Mouse (Mus musculus) lung, postnatal 10 days (tissue): ENCODE measurements at regions not wholly inside any gene's neighbourhood (a gene's known extent, or its start where the extent isn't known, plus 50 kb on each side); places are given as distances from the start of the nearest gene placed in this dataset.
"Not testable (repeated sequence)": the region's sequence is repeated elsewhere in the genome, so short reads cannot be mapped to it uniquely, and the experiment has no call there.

ENCODE experiments used
- DNase-seq: peaks from one replicate; pipeline ENCODE4 v3.0.0; 2021

- no peak for DNase-seq
These were observed 345.0 kb upstream of the Irak1bp1 start for GRCm38 (mm10) chr9:82484341-82484740.

GRCm38 (mm10) chr9:82493440-82493839 lies 335.9 kb upstream of the Irak1bp1 start:
- DNase-seq: no peak

- no peak for DNase-seq
These were observed 319.3 kb upstream of the Irak1bp1 start for GRCm38 (mm10) chr9:82510014-82510413.

GRCm38 (mm10) chr9:82518993-82519392 lies 310.3 kb upstream of the Irak1bp1 start:
- DNase-seq: no peak

- DNase-seq: no peak
These were observed 301.4 kb upstream of the Irak1bp1 start for GRCm38 (mm10) chr9:82527867-82528385.

GRCm38 (mm10) chr9:82552726-82553125 lies 276.6 kb upstream of the Irak1bp1 start:
- no peak for DNase-seq

- no peak for DNase-seq
These were observed 276.1 kb upstream of the Irak1bp1 start for GRCm38 (mm10) chr9:82553213-82553612.

- DNase-seq: no peak
These were observed 266.5 kb upstream of the Irak1bp1 start for GRCm38 (mm10) chr9:82562551-82563465.

- DNase-seq: no peak
These were observed 247.8 kb upstream of the Irak1bp1 start for GRCm38 (mm10) chr9:82581373-82582018.

- no peak for DNase-seq
These were observed 220.2 kb upstream of the Irak1bp1 start for GRCm38 (mm10) chr9:82609111-82609510.

GRCm38 (mm10) chr9:82609946-82610345 lies 219.4 kb upstream of the Irak1bp1 start:
- no peak for DNase-seq

GRCm38 (mm10) chr9:82612526-82612925 lies 216.8 kb upstream of the Irak1bp1 start:
- DNase-seq: no peak

- no peak for DNase-seq
These were observed 196.9 kb upstream of the Irak1bp1 start for GRCm38 (mm10) chr9:82632411-82632810.

- no peak for DNase-seq
These were observed 189.1 kb upstream of the Irak1bp1 start for GRCm38 (mm10) chr9:82640277-82640676.

- no peak for DNase-seq
These were observed 185.4 kb upstream of the Irak1bp1 start for GRCm38 (mm10) chr9:82643900-82644299.

- DNase-seq: not testable (repeated sequence)
These were observed 173.8 kb upstream of the Irak1bp1 start for GRCm38 (mm10) chr9:82655511-82655910.

GRCm38 (mm10) chr9:82682196-82682595 lies 147.1 kb upstream of the Irak1bp1 start:
- no peak for DNase-seq

GRCm38 (mm10) chr9:82709411-82709983 lies 119.8 kb upstream of the Irak1bp1 start:
- DNase-seq: no peak

- DNase-seq: no peak
These were observed 119.2 kb upstream of the Irak1bp1 start for GRCm38 (mm10) chr9:82709991-82710593.

- no peak for DNase-seq
These were observed 118.3 kb upstream of the Irak1bp1 start for GRCm38 (mm10) chr9:82710945-82711516.

- no peak for DNase-seq
These were observed 116.3 kb upstream of the Irak1bp1 start for GRCm38 (mm10) chr9:82712769-82713733.
